Mouse (Mus musculus) thymus, postnatal 14 days (tissue): ENCODE measurements around the gene Mindy3.
"Not testable (repeated sequence)": the region's sequence is repeated elsewhere in the genome, so short reads cannot be mapped to it uniquely, and the experiment has no call there.

Experiments used
- DNase-seq: peaks from one replicate; pipeline ENCODE4 v3.0.0; 2021

The Mindy3 gene

DNA sequence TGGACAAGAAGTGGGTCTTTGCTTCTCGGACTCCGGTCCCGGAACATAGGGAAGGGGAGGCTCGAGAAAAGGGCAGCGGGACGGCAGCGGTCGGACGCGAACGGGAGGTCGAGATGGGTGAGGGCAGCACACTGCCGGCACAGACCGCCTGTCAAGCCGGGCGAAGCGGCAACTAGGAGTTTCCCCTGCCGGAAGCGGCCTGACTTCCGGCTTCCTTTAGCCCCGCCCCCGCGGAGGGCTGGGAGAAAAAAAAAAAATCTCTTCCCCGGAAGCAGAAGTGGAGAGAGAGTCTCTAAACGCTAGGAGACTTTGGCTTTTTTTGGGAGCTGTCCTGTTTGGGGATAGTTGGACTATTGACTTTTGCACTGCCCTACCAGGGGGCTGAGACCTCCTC, at the start of gene Mindy3:
Mindy3 (minus strand) TSS at position 209 of the 394 bp plus-strand sequence.
- DNase-seq = peak; percentile 95

DNA sequence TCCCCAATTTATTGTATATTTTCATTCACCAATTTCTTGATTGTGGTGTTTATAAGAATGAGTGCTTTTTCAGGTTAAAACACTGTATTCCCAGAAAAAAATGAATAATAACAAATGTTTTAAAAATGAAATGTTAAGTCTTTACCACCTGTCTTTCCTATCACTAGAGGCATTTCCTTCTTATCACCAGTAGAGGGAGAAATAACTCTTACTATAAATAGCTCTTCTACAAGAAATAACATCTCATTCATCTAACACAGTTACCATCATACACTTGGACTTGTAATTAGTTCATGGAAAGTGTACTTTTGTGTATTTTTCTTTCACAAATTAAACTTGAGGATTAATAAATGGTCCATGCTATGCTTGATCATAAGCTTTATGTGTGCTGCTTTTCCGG, 40.5 kb upstream of the Mindy3 start:
- no peak for DNase-seq

DNA sequence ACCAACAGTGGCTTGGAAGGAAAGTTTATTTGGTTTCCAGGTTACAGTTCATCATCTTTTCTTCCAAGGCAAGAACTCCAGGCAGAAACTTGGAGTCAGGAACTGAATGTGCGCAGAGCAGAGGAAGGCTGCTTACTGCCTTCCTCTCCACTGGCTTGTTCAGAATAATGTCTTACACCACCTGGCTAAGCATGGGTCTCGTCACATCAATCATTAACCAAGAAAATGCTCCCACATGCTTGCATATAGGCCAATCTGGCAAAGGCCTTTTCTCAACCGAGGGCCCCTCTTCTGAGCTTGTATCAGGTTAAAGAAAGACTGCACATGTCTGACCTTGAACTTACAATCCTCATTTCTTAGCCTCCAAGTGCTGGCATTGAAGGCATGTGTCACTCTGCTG, 30.8 kb upstream of the Mindy3 start:
- no peak for DNase-seq

GRCm38 (mm10) chr2:12440120-12440519, 20.9 kb upstream of the Mindy3 start:
- no peak for DNase-seq

- DNase-seq = peak; percentile 47
Observed at GRCm38 (mm10) chr2:12439543-12439942, 20.3 kb upstream of the Mindy3 start.

DNA sequence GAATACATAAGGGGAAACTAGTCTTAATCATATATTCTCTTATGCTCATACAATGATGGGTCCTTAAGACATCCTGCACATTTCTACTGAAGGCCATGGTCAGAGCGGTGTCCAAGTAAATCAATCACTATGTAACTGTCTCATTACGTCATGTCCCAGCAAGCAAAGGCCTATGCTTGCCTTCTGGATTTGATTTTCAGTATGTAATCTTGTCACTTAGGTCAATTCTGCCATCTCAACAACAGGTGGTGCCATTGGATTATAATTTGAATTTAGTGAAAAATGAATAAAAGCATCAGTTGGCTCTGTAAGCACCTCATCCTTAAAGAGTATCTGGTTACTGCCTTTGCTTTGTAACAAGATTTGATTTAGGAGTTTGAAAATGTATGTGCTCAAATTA, 18.9 kb upstream of the Mindy3 start:
- peak; percentile 20 for DNase-seq

DNA sequence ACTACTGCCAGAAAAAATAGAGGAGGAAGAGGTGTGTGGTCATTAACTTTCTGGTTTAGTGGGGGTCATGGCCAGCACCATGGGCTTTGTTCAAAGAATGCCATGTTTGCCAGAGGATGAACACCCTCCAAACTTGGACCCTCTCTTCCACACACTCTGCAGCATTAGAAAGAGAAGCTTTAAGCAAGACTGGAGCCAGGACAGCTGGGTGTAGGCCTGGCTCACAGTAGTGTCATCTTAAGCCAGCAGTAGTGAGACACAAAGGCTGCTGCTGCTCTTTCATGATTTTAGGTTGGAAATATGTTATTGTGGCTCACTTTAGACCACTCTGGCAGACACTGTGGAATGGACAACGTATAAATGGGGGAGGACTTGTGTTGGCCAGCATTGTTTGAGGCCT, 12.8 kb upstream of the Mindy3 start:
- DNase-seq = no peak

DNA sequence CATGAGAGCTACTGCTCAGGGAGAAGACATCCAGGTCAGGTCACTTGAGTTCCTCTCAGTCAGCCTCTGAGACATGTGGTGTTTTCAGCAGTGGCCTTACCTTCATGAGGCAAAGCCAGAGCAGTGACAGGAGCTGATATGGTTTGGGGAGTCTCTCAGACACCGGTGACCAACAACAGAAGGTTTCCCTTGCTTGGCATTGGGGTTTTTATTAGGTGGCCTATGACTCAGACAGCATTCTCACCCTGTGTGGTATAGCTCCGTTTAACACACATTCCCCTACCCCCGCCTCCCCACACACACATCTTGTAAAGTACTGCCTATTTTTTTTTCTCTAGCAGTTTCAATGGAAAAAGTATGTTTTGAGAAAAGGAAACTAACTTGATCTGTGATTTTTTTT, 5.1 kb upstream of the Mindy3 start:
- DNase-seq = no peak

- not testable (repeated sequence) for DNase-seq
Observed at GRCm38 (mm10) chr2:12423426-12423825, 4.2 kb upstream of the Mindy3 start.

GRCm38 (mm10) chr2:12418534-12419261, 572 bp downstream of the Mindy3 start:
- peak; percentile 56 for DNase-seq

DNA sequence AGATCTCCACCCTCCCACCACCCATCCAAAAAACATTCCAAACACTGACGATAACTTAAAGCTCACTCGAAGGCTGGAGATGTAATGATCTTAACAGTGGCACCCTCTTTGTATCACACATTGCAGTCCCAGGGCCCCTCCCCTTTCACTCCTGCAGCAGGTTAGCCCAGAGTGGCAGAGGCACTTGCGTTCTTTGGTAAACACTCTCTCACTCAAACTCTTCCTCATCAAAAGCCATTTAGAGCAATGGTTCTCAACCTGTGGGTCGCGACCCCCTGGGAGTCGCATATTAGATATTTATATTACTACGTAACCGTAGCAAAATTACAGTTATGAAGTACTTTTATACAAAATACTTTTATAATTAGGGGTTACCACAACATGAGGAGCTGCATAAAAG, 1.1 kb downstream of the Mindy3 start:
- peak; percentile 39 for DNase-seq

DNA sequence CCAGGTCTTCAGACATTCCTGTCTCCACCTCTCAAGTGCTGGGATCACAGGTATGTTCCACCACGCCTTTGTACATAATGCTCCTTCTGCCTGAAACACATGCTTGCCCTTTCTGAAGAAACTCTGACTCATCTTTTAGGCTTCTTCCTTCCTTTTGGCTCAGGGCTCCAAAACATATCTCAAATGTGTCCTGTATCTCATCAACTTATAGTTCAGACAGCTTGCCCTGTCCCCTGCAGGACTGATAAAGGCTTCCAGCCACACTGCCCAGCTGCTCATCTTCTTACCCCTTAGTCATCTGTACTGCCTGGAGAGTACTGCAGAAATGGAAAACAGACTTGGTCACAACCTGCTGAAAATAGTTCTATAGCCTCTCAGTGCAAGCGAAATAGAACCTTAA, 7.0 kb downstream of the Mindy3 start:
- no peak for DNase-seq

DNA sequence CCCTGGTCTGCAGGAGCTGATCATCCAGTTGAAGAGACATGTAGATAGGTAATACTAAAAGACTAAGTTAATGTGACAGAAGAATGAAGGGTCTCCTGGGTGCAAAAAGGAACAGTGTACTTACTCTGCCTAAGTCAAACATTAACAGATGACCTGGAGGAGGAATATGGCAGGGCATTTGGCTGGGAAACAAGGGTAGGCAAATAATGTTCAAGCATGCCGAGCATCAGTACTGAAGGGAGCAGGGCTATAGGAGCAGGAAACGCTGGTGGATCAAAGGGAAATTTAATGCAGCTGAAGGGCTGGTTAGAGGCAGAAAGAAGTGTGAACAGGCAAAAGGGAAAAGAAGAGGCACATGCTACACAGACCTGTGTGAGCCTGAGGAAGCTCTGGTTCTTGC, 8.1 kb downstream of the Mindy3 start:
- DNase-seq = no peak

- no peak for DNase-seq
Observed at GRCm38 (mm10) chr2:12406737-12407136, 12.5 kb downstream of the Mindy3 start.

DNA sequence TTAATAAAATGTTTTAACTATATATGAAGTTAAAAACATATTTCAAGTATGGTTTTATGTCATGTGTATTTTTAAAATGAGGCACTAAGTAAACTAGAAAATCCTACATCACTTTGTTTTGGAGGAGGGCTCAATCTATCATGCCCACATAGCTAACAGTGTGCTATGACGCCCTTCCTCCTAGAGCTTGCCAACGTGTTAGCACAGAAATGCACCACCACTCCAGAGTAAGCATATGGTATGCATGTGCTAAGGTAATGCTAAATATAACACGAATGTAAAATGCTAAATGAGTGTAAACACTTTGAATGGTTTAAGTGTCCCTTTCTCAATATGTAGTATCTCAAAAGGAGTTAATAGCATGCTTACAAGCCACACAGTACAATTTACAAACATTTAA, 16.8 kb downstream of the Mindy3 start:
- no peak for DNase-seq

GRCm38 (mm10) chr2:12401137-12401536, 18.1 kb downstream of the Mindy3 start:
- DNase-seq = no peak

GRCm38 (mm10) chr2:12389028-12389427, 30.2 kb downstream of the Mindy3 start:
- DNase-seq = peak; percentile 44

DNA sequence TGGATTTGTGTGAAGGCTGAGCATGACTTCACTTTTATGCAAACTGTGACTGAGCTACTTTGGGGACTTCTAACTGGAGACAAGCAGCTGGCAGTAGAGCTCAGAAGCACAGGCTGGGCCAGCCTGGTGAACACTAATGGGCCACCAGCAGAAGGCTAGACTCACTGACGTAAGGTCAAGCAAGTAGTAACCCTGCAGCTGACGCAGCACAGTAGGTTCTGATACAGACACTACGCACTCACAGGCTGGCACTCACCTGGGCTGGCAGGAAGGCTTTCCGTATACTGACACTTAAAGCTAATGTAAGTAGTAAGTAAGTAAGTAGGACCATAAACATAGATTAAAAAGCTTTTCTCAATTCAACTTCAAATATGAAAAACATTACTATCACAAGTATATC, 30.7 kb downstream of the Mindy3 start:
- no peak for DNase-seq

DNA sequence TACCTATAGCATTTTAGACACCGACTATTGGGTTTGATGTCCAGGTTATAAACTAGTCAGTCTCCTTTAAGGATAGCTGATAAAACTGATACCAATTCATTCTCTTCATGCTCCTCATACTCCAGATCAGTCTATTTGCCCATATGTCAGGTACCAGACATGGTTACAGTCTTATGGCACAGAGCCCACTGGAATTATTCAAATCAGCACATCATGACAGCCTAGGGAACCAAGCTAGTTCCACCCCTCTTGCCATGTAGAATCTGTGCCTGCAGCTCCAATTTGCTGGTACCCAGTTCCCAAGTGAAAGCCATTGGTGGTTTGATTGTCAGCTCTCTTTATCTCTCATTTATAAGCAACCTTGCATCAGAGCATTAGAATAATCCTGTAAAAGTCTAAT, 34.9 kb downstream of the Mindy3 start:
- DNase-seq = no peak

DNA sequence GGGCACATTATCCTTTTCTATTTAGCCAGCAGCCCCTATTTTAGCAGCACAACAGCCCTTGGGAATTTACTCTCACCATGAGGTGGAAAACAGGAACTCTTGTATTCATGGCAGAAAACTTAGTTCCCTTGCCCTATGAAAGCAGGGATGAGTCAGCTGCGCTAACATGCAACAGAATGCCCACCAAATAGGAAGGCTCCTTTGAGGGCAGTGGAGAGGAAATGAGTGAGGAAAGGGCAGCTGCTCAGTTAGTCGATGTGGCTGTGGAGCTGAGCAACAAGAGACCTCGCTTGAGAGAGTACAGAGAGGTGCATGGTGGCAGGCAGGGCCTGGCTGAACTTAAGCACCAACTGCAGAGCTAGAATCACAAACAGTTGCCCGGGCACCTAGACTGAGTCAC, 36.6 kb downstream of the Mindy3 start:
- no peak for DNase-seq

DNA sequence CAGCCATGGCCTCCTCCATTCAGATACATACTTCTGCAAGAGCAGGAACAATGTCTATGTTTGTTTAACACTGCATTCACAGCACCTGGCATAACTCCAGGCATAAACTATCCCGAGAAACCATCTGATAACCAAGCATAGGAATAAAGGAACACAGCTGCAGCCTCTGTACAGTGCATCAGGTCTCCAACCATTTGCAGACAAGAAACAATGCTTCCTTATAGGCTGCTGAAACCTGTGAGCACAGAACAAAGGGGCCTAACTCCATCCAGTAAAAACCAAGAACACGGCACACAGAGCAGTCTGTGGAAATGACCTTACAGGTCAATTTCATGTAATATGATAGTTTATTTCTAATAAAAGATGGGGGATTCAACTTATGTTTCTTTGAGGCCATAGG, 39.0 kb downstream of the Mindy3 start:
- DNase-seq = no peak

DNA sequence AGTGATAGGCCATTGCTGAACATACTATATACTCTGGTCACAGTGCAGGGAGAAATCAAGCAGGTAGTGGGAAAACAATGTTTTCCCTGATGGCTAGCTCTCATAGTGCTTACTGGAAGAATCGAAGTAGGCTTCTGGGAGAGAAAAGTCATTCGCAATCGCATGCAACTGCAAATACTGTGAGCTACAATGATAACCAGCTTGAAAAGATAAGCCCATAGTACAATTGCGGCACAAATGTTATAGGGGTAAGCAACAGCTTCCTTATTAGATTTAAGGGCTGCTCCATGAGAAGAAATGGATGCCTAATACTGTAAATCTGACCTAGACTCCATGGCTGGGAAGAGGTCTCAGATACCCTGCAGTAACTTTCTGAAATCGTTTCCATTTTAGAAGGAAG, 40.7 kb downstream of the Mindy3 start:
- DNase-seq = no peak

GRCm38 (mm10) chr2:12377024-12377423, 42.2 kb downstream of the Mindy3 start:
- DNase-seq = no peak

GRCm38 (mm10) chr2:12372883-12373282, 46.4 kb downstream of the Mindy3 start:
- DNase-seq = no peak

- no peak for DNase-seq
Observed at GRCm38 (mm10) chr2:12371401-12371800, 47.9 kb downstream of the Mindy3 start.
